Mouse (Mus musculus): Measurements from ENCODE around the gene Fam170b. TPM values are rescaled to one million over a fixed set of nuclear protein-coding genes. Genes with fewer than 3 reads are reported as not detected.

Gene Fam170b
- total RNA-seq, 2 experiments from 2014 or later = not detected

Other genes starting within 250 kb of the Fam170b start
- not detected for gene Prrxl1, start 234.6 kb upstream of the Fam170b start, total RNA-seq (2021)
- under 1 TPM; 0.19 to 0.34 TPM for gene 3425401B19Rik, start 148.7 kb upstream of the Fam170b start, total RNA-seq (2021)
- gene Tmem273, start 48.0 kb upstream of the Fam170b start, total RNA-seq (2021) = under 1 TPM; 0.33 to 0.64 TPM
- 1 to 10 TPM; 3.6 to 4.6 TPM for gene Vstm4, start 22.8 kb downstream of the Fam170b start, total RNA-seq (2021)
- under 1 TPM; 0.23 to 0.59 TPM for gene Lrrc18, start 157.4 kb downstream of the Fam170b start, total RNA-seq (2021)